Mouse (Mus musculus) adrenal gland, adult 18-20 months (tissue): ENCODE measurements around the gene Foxo3. TPM values are rescaled to one million over a fixed set of nuclear protein-coding genes. Genes with fewer than 3 reads are reported as not detected.

Source experiments
- DNase-seq, 2 experiments: peaks; one replicate each; pipeline ENCODE4 v3.0.0; 2021 to 2022; ENCODE audit warnings: low spot score in 2 of 2
- long read RNA-seq, 2 experiments: library from polyadenylated mRNA; stranded (forward); transcript quantifications; one replicate each; pipeline ENCODE4 v2.0.0; 2021
- total RNA-seq, 2 experiments: library from RNA; stranded (reverse); gene quantifications; 1 replicate in 1 of 2; 2 replicates in 1 of 2; pipeline ENCODE4 v1.2.3; 2021

The Foxo3 gene
- total RNA-seq = 10 to 100 TPM; 48.9 to 63.3 TPM
- long read RNA-seq, experiment 1, full-length matches to known transcripts = 10 of 12 reads
- long read RNA-seq, experiment 1, partial matches to known transcripts = 0 of 12 reads
- long read RNA-seq, experiment 1, other reads (novel, unspliced or antisense) = 2 of 12 reads
- long read RNA-seq, experiment 2, partial matches to known transcripts = 1 of 14 reads
- long read RNA-seq, experiment 2, other reads (novel, unspliced or antisense) = 11 of 14 reads

DNA sequence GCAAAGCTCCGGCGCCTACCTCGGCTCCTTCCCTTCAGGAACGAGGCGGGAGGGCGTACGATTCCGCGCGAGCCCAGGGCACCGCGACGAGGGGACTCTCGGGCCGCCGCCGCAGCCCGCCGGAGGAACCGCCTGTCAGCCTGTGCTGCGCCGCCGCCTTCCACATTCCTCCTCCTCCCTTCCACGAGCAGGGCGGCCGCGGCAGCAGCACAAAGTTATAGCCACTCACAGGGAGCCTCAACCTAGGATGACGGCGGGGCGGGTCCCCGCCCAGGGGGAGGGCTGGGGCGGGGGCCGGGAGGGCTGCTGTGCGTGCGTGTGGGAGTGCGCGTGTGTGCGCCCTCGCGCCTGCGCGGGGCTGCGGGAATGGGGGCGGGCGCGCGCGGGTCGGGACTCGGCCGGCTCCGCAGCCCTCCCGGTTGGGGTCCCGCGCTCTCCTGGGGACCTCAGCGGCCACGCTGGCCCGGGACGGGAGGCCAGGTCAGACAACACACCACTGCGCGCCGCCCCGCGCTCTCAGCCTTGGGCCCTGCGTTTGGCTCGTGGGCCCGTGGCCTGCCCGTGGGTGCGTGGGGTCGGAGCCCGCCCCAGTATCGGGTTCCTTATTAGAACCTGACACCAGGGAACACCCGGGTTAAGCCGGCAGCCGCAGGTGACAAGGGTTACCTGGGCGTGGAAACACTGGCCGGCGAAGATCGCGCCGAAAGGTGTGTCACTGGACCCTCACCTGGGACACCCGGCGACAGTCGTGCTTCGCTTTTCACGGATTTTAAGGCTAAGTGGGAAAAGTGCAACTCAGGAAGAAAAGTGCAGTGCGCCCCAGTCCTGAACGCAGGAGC, at the start of gene Foxo3:
Gene Foxo3, minus strand, starts transcription at position 249 of the 839 bp plus-strand sequence.
- peak; percentile 95 to 97 for DNase-seq

DNA sequence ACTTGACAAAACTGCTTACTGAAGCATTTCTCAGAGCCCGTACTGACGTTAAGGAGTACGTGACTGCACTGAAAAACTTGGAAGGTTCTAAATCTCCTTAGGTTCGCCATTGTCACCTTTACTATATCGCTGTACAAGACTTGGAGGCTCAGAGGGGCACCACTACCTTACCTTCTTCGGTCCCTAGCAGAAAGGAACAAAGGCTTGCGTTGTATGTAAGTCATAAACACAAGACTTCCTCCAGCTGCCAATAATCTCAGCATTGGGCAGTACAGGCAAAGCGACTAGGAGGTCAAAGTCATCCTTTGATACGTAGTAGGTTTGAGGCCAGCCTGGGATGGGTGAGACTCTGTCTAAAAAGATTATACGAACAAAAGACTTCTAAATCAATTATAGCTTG, 48.8 kb upstream of the Foxo3 start:
- no peak for DNase-seq

DNA sequence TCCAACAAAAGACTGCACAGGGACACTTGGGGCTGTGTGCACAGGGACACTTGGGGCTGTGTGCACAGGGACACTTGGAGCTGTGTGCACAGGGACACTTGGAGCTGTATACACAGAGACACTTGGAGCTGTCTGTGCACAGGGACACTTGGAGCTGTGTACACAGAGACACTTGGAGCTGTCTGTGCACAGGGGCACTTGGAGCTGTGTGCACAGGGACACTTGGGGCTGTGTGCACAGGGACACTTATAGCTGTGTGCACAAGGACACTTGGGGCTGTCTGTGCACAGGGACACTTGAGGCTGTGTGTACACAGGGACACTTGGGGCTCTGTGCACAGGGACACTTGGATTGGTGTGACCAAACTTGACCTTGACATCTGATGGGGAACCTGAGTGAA, 47.4 kb upstream of the Foxo3 start:
- DNase-seq = no peak

DNA sequence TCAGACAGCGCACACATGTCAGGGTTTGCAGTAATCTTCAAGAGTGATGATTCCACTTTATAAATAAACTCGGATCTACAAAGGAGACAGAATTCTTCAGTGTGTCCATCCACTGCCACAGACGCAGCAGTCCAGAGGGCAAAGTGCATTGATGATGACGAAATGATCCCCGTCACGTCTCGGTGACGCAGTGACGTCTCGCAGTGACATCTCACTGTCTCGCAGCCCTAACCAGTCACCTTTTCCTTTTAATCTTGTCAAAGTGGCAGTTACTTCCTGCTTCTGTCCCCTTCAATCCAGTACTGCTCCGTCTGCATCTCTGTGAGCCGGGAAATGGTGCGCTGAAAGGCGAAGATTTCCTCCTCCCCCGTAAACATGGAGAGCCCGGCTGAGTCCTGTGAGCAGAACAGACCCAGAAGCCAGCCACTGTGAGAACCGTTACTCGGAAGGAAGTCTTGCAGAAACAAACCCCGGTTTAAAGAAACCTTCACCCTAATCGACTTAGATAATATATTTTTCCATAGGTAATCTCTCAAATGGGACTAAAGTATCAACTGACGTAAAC, 36.7 kb upstream of the Foxo3 start:
- no peak for DNase-seq

DNA sequence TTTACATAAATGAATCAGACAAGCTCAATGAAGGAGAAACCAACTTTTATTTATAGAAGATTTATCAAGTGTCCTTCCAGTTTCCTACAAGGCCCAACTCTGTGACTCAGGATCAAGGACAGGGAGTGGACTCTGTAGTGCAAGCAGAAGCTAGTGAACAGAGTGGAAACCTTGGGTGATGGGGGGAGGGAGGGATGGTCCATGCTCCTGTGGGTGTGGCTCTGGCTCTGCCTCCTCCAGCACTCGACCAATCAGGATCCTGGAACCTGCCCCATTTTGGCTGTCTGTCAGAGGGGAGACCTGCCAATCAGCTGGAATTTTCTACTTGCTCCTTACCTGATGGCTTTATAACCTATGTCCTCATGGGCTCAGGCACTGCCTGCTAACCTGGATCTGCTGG, 36.0 kb upstream of the Foxo3 start:
- DNase-seq = no peak

DNA sequence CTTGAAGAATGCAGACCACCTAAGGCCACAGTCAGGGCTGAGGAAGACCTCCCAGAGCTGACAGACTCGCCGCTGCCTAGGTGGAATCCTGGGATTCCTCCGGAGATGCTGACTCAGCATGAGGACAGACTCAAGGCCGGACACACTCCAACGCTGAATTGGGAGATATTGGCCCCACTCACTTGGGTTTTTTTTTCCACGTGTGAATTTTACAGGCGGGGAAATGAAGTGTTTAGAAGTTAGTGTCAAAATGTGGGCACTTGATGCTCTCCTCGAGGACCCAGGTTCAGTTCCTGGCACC, 32.1 kb upstream of the Foxo3 start:
- DNase-seq = no peak

DNA sequence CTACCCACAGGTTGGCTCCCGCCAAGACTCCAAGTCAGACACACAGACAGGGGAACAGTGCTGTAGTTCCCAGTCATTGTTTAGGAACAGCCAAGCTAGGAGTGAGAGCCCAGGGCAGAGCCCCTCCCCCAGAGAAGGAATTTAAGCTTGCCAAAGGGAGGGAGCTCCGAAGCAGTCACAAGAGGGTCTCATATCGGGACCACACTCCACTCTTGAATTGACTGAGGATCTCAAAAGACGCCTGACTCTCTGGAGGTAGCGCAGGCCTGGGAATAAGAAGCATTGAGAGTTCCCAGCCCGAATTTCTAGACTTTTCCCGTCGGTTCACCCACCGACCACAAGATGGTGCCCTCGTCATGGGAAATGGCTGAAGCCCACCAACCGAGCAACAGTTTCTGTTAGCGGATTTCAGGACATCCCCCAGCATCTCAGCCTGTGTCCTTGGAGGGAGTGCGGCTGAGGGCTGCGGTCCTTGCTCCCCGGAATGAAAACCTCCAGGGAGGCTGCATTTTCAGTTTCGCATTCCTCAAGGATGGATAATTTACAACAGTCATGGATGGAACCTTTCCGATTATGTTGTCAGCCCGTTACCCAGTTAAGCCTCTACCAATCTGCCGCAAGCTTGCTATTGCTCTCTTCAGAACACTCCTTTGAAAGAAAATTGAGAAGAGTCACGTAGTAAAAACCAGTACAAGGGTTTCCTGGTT, 31.6 kb upstream of the Foxo3 start:
- DNase-seq = peak; percentile 71 to 73

DNA sequence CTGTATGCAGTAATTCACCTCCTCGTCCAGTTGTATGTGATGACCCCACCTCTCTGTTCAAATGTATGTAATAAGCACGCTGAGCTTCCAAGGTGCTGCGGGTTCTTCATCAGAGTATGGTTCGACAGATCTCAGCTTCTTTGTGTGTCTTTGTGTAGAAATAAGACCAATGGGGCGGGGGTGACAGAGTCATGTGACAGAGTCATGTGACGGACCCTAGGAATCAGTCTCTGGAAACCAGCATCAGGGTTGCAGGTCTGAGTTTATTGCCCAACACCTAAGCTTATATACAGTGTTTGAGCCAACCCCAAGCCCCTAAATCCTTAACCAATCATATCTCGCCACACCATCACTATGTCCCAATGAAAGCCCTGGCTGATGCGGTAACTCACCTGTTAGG, 29.9 kb upstream of the Foxo3 start:
- no peak for DNase-seq

DNA sequence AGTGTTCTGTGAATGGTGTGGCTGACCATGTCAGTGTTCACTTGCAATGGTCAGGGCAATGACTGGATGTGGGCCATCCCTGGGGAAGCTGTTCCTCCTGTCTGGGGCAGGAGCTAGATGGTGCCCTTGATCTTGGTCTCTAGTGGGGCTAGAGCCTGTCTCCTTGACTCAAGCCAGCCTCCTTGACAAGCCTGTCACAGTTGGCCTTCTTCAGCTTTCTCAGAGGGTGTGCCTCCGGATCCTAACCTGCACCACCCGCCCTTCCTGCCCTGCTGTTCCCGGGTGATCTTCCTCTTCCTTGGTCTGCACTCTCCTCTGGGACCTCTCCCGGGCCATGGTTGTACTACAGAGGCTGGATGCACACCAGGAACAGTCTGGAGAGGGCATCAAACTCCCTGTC, 24.2 kb upstream of the Foxo3 start:
- DNase-seq = no peak

DNA sequence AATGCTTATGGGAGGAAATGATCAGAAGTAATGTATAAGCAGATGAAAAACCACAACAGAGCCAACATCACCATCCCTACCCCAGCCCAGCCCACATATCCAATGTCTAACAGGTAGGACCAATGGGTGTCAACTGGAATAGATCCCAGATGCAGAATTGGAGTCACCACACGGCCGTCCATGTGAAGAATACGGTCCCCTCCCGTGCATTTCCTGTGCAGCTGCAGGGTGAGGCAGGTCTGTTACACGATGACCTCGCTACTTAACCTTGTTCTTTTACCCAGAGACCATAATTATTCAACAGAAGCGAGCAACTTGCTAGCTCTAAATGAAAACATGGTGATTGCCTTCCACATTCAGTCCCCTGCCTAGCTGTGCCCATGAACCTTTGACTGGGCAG, 23.4 kb upstream of the Foxo3 start:
- no peak for DNase-seq

DNA sequence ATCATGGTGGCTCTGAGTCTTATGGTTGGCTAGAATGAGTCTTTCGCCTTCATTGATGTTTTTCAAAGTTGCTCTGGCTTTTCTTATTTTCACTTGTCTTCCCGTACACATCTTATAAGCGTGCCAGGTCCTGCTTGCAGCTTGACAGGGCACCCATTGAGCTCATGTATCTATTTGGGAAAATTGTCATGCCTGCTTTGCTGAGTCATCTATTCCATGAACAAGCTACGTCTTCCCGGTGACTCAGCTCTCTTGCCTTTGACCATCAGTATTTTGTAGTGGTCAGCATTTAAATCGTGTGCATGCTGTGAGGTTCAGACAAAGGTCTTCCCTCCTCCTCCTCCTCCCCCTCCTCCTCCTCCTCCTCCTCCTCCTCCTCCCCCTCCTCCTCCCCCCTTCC, 22.9 kb upstream of the Foxo3 start:
- DNase-seq = no peak

DNA sequence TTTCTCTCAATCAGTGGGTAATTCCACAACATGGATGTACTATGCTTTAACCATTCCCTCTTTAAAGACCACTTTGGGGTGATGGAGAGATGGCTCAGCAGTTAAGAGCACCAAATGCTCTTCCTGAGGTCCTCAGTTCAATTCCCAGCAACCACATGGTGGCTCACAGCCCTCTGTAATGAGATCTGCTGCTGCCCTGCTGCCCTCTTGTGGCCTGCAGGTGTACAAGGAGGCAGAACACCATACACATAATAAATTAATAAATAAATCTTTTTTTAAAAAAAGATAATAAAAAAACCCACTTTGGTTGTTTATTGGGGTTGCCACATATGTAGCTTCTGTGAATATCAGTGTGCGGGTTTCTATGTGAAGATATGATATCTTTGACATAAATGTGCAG, 21.4 kb upstream of the Foxo3 start:
- DNase-seq = no peak

DNA sequence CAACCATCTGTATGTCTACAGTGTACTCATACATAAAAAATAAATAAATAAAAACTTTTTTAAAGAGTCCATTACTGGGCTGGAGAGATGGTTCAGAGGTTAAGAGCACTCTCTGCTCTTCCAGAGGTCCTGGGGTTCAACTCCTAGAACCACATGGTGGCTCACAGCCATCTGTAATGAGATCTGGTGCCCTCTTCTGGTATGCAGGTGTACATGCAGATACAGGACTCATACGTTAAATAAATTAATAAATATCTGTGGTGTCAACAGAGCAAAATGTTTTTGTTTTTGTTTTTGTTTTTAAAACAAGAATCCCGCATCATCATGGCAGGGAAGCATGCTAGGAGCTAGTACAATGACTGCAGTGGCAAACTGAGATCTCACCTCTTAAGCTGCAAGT, 20.6 kb upstream of the Foxo3 start:
- no peak for DNase-seq

DNA sequence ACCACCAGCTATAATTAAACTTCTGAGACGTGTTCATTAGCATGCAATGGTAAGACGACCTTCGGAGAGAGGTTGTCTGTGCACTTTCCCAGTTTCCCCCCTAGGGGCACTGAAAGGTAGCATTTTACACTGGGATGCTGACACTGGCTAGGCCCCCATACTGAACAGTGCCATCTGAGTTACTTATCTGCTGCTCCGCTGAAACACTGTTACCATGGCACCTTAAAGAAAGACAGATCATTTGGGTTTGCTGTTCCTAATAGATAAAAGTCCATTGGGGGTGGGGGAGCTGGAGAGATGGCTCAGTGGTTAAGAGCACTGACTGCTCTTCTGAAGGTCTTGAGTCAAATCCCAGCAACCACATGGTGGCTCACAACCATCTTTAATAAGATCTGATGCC, 20.0 kb upstream of the Foxo3 start:
- DNase-seq = no peak

DNA sequence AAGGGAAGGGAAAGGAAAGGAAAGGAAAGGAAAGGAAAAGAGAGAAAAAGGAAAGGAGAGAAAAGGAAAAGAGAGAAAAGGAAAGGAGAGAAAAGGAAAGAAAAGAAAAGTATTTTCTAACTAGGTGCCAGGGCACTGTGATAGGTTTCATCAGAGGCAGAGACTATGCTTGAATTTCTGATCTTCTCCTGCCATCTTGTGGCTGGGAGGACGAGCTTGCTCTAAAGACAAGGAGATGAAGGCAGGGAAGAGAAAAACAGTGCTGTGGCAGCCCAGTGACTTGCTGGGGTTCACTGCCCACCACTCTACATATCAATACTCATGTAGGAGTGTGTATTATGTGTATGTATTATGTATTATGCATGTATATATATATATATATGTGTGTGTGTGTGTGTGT, 18.5 kb upstream of the Foxo3 start:
- no peak for DNase-seq

DNA sequence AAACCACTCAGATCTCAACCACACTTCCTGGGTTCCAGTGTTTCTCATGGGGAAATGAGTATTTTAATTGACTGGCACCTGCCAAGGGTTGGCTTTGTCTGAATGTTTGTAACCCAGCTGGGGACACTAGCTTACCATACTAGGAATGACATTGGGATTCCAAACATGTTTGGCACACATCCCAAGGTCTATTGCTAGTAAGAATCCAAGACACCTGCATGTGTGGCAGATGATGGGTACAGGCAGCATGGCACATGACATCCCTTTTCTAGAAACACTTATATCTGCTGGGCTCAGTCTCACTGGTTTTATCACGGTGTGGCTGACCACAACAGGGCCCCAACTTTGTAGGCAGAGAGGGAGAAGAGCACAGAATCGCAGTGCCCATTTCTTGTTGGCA, 17.8 kb upstream of the Foxo3 start:
- no peak for DNase-seq

DNA sequence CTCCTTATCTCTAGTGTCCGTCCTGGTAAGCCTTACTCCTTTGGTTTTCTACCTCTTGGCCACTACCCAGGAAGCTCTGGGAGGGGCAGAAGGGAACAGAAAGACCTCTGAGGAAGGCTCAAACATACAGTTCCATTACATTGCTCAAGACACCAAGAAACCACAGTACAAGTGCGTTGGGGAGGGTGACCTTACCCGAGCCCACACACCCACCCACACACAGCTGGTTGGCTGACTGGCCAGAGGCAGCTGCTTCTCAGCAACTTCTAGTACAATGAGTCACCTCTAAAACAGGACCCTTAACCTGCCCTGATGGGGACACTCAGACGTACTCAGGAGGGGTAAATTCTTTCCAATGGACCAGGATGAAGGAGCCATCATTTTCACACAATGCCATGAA, 17.3 kb upstream of the Foxo3 start:
- no peak for DNase-seq

DNA sequence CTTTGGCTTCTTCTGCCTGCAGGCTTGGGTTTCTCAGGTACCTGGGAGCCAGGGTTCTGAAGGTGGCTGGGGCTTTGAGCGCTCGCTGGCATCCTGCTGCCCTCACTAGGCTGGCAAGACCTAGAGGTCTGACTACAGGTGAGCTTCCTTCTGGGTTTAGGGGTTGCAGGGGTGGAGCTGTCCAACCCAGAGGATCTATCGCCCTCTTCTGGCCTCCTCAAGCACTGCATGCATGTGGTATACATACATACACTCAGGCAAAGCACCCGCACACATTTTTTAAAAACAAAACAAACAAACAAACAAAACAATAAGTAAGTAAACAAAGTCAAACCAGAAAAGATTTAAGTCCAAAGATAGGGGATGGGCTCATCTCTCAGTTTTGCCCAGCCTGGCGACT, 14.8 kb upstream of the Foxo3 start:
- DNase-seq = peak in 1 of 2 experiments; percentile 60

DNA sequence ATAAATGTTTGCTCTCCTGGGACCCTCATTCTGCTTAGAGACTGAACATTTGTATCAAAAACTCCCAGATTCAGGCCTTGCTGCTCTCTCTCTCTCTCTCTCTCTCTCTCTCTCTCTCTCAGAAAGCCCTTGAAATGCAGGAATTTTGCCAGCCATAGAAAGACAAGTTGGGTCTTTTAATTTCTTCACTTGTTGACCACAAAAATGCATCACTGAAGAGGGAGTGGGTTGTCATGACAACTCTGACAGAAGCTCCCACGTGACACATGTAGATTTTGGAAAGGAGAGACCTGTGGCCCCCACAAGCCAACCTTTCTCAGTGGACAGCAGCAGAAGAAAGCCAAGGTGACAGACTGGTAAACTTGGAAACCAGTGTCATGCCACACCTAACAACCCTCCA, 11.1 kb upstream of the Foxo3 start:
- DNase-seq = no peak

DNA sequence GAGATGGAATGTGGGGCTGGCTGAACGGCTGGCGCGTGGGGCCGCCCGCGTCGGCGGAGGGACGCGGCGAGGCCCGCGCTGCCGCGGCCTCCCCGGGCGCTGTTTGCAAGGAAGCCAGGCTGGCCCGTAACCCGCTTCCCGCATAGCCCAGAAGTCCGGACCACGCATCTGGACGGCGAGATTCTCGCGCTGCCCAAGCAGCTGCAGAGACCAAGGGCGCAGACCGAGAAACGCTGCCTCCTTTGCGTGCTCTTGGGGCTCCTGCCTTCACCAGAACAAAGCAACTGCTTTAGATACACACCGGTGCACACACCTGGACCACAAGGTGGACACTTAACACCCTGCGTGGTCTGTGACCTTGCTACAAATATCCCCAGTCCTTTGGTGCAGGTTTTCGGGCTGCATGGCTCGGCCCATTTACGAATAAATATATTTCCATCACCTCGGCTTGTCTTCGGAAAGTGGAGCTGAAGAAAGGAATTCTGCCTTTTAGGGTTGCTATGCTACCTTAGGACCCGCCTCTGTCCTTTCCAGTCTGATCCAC, 1.8 kb upstream of the Foxo3 start:
- DNase-seq = no peak

DNA sequence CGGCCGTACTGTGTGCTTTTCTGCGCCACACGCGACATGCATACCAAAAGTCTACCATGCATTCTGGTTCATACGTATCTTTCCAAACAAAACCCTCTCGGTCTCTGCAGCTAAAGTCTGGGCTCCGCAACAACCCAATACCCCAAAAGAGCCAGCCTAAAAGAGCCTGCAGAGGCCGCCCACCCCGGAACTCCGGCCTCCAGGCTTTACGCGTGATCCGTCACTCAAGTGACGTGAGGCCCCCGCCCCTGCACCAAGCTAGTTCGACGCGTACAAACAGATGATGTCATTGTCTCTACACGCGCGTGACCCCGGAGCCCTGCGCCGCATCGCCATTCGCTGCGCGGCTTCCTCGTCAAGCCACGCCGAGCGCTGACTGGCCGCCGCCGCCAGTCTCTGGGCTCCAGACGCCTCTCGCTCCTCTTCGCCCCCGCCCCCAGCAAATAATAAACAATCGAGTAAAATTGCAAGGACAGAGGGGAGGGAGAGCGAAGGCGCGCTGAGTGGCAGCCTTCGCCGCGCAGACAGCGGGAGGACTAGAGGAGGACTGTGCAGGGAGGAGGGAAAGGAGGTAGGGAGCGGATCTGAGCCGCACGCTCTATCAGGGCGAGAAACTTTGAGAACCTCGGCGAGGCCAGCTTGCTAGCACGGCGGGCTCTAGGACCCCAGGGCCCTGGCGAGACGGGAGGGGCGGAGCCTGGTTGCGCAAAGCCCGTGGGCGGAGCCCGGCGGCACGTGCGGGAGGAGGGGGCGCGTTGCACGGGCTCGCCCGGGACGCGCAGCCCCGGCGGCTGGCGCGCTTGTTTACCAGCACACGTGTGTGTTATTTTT, 1.1 kb upstream of the Foxo3 start:
- peak; percentile 93 to 95 for DNase-seq
